Mouse (Mus musculus): ENCODE data around the gene Mtch2. TPM values are rescaled to one million over a fixed set of nuclear protein-coding genes. Genes with fewer than 3 reads are reported as not detected.

Mtch2 gene
- polyA plus RNA-seq, 1 experiment from 2014 or later, result 142 TPM

GRCm38 (mm10) chr2:90833502-90833901 lies 13.5 kb upstream of the Mtch2 start:
- WGBS (ENCODE audit: insufficient replicate concordance), result 62% methylated on average over 5 of the region's 5 CpGs
- ATAC-seq, result no peak

GRCm38 (mm10) chr2:90838621-90839020 lies 8.3 kb upstream of the Mtch2 start:
- no peaks in the 10 kb centered on the region for H3K4me1 ChIP-seq
- 82% methylated on average over 2 of the region's 2 CpGs for WGBS (ENCODE audit: insufficient replicate concordance)
- H3K9ac ChIP-seq, result no peak overlapping the region
- no peak overlapping the region for H3K4me3 ChIP-seq
- no peaks in the 10 kb centered on the region for H3K36me3 ChIP-seq
- no peaks in the 10 kb centered on the region for H3K9me3 ChIP-seq (replicated peaks)
- no peak overlapping the region for H3K4me2 ChIP-seq
- no peak overlapping the region for H3K27ac ChIP-seq
- ATAC-seq, result no peak
- H3K27me3 ChIP-seq (replicated peaks), result peaks cover 4% of the 10 kb centered on the region; the same call in 1 of the 2 replicates

More at GRCm38 (mm10) chr2:90833502-90833901, 13.5 kb upstream of the Mtch2 start:
- H3K36me3 ChIP-seq, result no peaks in the 10 kb centered on the region
- H3K9ac ChIP-seq, result no peak overlapping the region
- peaks cover 8% of the 10 kb centered on the region; the same call in 1 of the 2 replicates for H3K27me3 ChIP-seq (replicated peaks)
- no peaks in the 10 kb centered on the region for H3K4me1 ChIP-seq
- no peaks in the 10 kb centered on the region for H3K9me3 ChIP-seq (replicated peaks)
- H3K4me3 ChIP-seq, result no peak overlapping the region
- no peak overlapping the region for H3K4me2 ChIP-seq
- no peak overlapping the region for H3K27ac ChIP-seq

- Histone ChIP-seq H3K27me3 (replicated peaks) (no peaks in the 10 kb centered on the region), H3K4me3 (no peak overlapping the region), H3K4me1 (peaks cover 26% of the 10 kb centered on the region), H3K27ac (no peak overlapping the region), H3K4me2 (no peak overlapping the region), H3K9ac (no peak overlapping the region), H3K36me3 (no peaks in the 10 kb centered on the region), H3K9me3 (replicated peaks) (no peaks in the 10 kb centered on the region)
- ATAC-seq, result no peak
- WGBS (ENCODE audit: insufficient replicate concordance), result 60% methylated on average over 1 of the region's 1 CpGs
Observed at GRCm38 (mm10) chr2:90843666-90844065, 3.3 kb upstream of the Mtch2 start.

- Histone ChIP-seq H3K36me3 (peaks cover 1% of the 10 kb centered on the region), H3K4me3 (no peak overlapping the region), H3K27ac (no peak overlapping the region), H3K4me1 (peaks cover 32% of the 10 kb centered on the region), H3K4me2 (no peak overlapping the region), H3K9ac (no peak overlapping the region), H3K27me3 (replicated peaks) (no peaks in the 10 kb centered on the region), H3K9me3 (replicated peaks) (no peaks in the 10 kb centered on the region)
- WGBS (ENCODE audit: insufficient replicate concordance), result 73% methylated on average over 5 of the region's 5 CpGs
- no peak for ATAC-seq
Observed at GRCm38 (mm10) chr2:90844262-90844661, 2.7 kb upstream of the Mtch2 start.

GRCm38 (mm10) chr2:90845234-90845633 lies 1.7 kb upstream of the Mtch2 start:
- H3K27ac ChIP-seq, result no peak overlapping the region; the same call in 1 of the 2 replicates
- ATAC-seq, result no peak
- WGBS (ENCODE audit: insufficient replicate concordance), result 54% methylated on average over 5 of the region's 5 CpGs

GRCm38 (mm10) chr2:90846171-90846570 lies 784 bp upstream of the Mtch2 start:
- H3K4me2 ChIP-seq, result peak overlapping the region; percentile 79
- H3K4me3 ChIP-seq, result peak overlapping the region; percentile 83
- H3K9me3 ChIP-seq (replicated peaks), result no peaks in the 10 kb centered on the region
- no peaks in the 10 kb centered on the region for H3K27me3 ChIP-seq (replicated peaks)
- H3K9ac ChIP-seq, result peak overlapping the region; percentile 70; the same call in 1 of the 2 replicates
- peaks cover 20% of the 10 kb centered on the region for H3K36me3 ChIP-seq
- WGBS (ENCODE audit: insufficient replicate concordance), result 53% methylated on average over 6 of the region's 6 CpGs
- H3K4me1 ChIP-seq, result peaks cover 35% of the 10 kb centered on the region
- peak overlapping the region; percentile 68; the same call in 1 of the 2 replicates for H3K27ac ChIP-seq
- no peak for ATAC-seq

More at GRCm38 (mm10) chr2:90845234-90845633, 1.7 kb upstream of the Mtch2 start:
- Histone ChIP-seq H3K27me3 (replicated peaks) (no peaks in the 10 kb centered on the region), H3K36me3 (peaks cover 10% of the 10 kb centered on the region), H3K4me1 (peaks cover 35% of the 10 kb centered on the region), H3K9me3 (replicated peaks) (no peaks in the 10 kb centered on the region), H3K9ac (no peak overlapping the region), H3K4me3 (no peak overlapping the region), H3K4me2 (no peak overlapping the region)

GRCm38 (mm10) chr2:90846597-90846954 lies 379 bp upstream of the Mtch2 start:
- ATAC-seq, result peak; percentile 33
- Histone ChIP-seq H3K4me3 (peak overlapping the region; percentile 83), H3K4me1 (peaks cover 35% of the 10 kb centered on the region), H3K9ac (peak overlapping the region; percentile 70), H3K27ac (peak overlapping the region; percentile 68), H3K36me3 (peaks cover 24% of the 10 kb centered on the region), H3K27me3 (replicated peaks) (no peaks in the 10 kb centered on the region), H3K4me2 (peak overlapping the region; percentile 79), H3K9me3 (replicated peaks) (no peaks in the 10 kb centered on the region)
- WGBS (ENCODE audit: insufficient replicate concordance), result 4% methylated on average over 8 of the region's 8 CpGs

- no peaks in the 10 kb centered on the region for H3K27me3 ChIP-seq (replicated peaks)
- WGBS (ENCODE audit: insufficient replicate concordance), result 1% methylated on average over 13 of the region's 13 CpGs
- peak overlapping the region; percentile 87 for H3K27ac ChIP-seq
- H3K4me2 ChIP-seq, result peak overlapping the region; percentile 79
- H3K4me1 ChIP-seq, result peaks cover 35% of the 10 kb centered on the region
- no peak for ATAC-seq
- peaks cover 34% of the 10 kb centered on the region for H3K36me3 ChIP-seq
- peak overlapping the region; percentile 83 for H3K4me3 ChIP-seq
- H3K9me3 ChIP-seq (replicated peaks), result no peaks in the 10 kb centered on the region
- H3K9ac ChIP-seq, result peak overlapping the region; percentile 92
Observed at GRCm38 (mm10) chr2:90847681-90848050, 711 bp downstream of the Mtch2 start.

GRCm38 (mm10) chr2:90848331-90848730 lies 1.4 kb downstream of the Mtch2 start:
- ATAC-seq, result no peak
- peaks cover 35% of the 10 kb centered on the region for H3K4me1 ChIP-seq
- peaks cover 41% of the 10 kb centered on the region for H3K36me3 ChIP-seq
- peak overlapping the region; percentile 79 for H3K4me2 ChIP-seq
- WGBS (ENCODE audit: insufficient replicate concordance), result 87% methylated on average over 5 of the region's 5 CpGs
- no peaks in the 10 kb centered on the region for H3K27me3 ChIP-seq (replicated peaks)
- H3K9ac ChIP-seq, result peak overlapping the region; percentile 92
- H3K27ac ChIP-seq, result no peak overlapping the region
- H3K9me3 ChIP-seq (replicated peaks), result no peaks in the 10 kb centered on the region
- H3K4me3 ChIP-seq, result peak overlapping the region; percentile 83

GRCm38 (mm10) chr2:90850401-90850800 lies 3.4 kb downstream of the Mtch2 start:
- H3K4me2 ChIP-seq, result no peak overlapping the region
- H3K9ac ChIP-seq, result no peak overlapping the region
- peaks cover 61% of the 10 kb centered on the region for H3K36me3 ChIP-seq
- no peaks in the 10 kb centered on the region for H3K9me3 ChIP-seq (replicated peaks)
- no peak for ATAC-seq
- no peak overlapping the region for H3K27ac ChIP-seq
- peaks cover 30% of the 10 kb centered on the region for H3K4me1 ChIP-seq
- no peak overlapping the region for H3K4me3 ChIP-seq
- 86% methylated on average over 1 of the region's 1 CpGs for WGBS (ENCODE audit: insufficient replicate concordance)
- no peaks in the 10 kb centered on the region for H3K27me3 ChIP-seq (replicated peaks)

GRCm38 (mm10) chr2:90861486-90861885 lies 14.5 kb downstream of the Mtch2 start:
- H3K36me3 ChIP-seq, result peaks cover 92% of the 10 kb centered on the region
- no peaks in the 10 kb centered on the region for H3K4me1 ChIP-seq
- no peak overlapping the region for H3K4me2 ChIP-seq
- H3K4me3 ChIP-seq, result no peak overlapping the region
- no peak overlapping the region for H3K27ac ChIP-seq
- H3K9ac ChIP-seq, result no peak overlapping the region
- no peaks in the 10 kb centered on the region for H3K27me3 ChIP-seq (replicated peaks)
- ATAC-seq, result no peak
- 87% methylated on average over 2 of the region's 2 CpGs for WGBS (ENCODE audit: insufficient replicate concordance)
- no peaks in the 10 kb centered on the region for H3K9me3 ChIP-seq (replicated peaks)

- Histone ChIP-seq H3K27me3 (replicated peaks) (no peaks in the 10 kb centered on the region), H3K4me3 (no peak overlapping the region), H3K4me1 (peaks cover 27% of the 10 kb centered on the region), H3K9ac (no peak overlapping the region), H3K27ac (no peak overlapping the region), H3K9me3 (replicated peaks) (no peaks in the 10 kb centered on the region), H3K36me3 (peaks cover 87% of the 10 kb centered on the region), H3K4me2 (no peak overlapping the region)
- ATAC-seq, result no peak
Observed at GRCm38 (mm10) chr2:90864184-90864583, 17.2 kb downstream of the Mtch2 start.

- Histone ChIP-seq H3K27ac (peak overlapping the region; percentile 65; the same call in 1 of the 2 replicates), H3K36me3 (peaks cover 65% of the 10 kb centered on the region)
- ATAC-seq, result peak; percentile 57
Observed at GRCm38 (mm10) chr2:90866524-90866923, 19.6 kb downstream of the Mtch2 start.

More at GRCm38 (mm10) chr2:90866524-90866923, 19.6 kb downstream of the Mtch2 start:
- Histone ChIP-seq H3K9me3 (replicated peaks) (no peaks in the 10 kb centered on the region), H3K4me1 (peaks cover 50% of the 10 kb centered on the region), H3K9ac (no peak overlapping the region), H3K4me3 (no peak overlapping the region), H3K4me2 (no peak overlapping the region), H3K27me3 (replicated peaks) (no peaks in the 10 kb centered on the region)
- 29% methylated on average over 3 of the region's 3 CpGs for WGBS (ENCODE audit: insufficient replicate concordance)

All from liver, embryonic 12.5 days (tissue).